Mouse (Mus musculus): ENCODE measurements around the gene Arhgef1.
A peak's percentile ranks its signal among the peaks of the same experiment; 100 is the strongest.

GRCm38 (mm10) chr7:24902630-24903443, at the start of gene Arhgef1:
- no peak for TF ChIP-seq GABPA (IDR thresholded peaks at IDR 0.05; ENCODE audit: insufficient replicate concordance, low read depth, low read length)
- TF ChIP-seq EP300 (IDR thresholded peaks at IDR 0.05; ENCODE audit: low read length), result no peak
- no peak for TF ChIP-seq CTCF (conservative IDR thresholded peaks at IDR 0.05 in 1 of 2, IDR thresholded peaks at IDR 0.05 in 1 of 2; ENCODE audit: low read depth in 2 of 2, low read length in 2 of 2)
- TF ChIP-seq POLR2A (IDR thresholded peaks at IDR 0.05; ENCODE audit: low read depth, low read length), result peak; percentile 47; the same call in 1 of the 2 replicates
- TF ChIP-seq E2F4 (IDR thresholded peaks at IDR 0.05; ENCODE audit: insufficient replicate concordance, low read depth, low read length), result no peak
- 0 out of 2 replicates have a peak, but pooled peaks have one; percentile 70 for TF ChIP-seq UBTF (IDR thresholded peaks at IDR 0.05; ENCODE audit: low read depth, low read length)
- TF ChIP-seq USF1 (IDR thresholded peaks at IDR 0.05; ENCODE audit: low read depth, low read length), result no peak
- TF ChIP-seq CHD2 (IDR thresholded peaks at IDR 0.05; ENCODE audit: low read length), result no peak
- TF ChIP-seq MAZ (IDR thresholded peaks at IDR 0.05; ENCODE audit: low read depth, low read length), result peak; percentile 61; the same call in 1 of the 2 replicates
- TF ChIP-seq BHLHE40 (IDR thresholded peaks at IDR 0.05; ENCODE audit: low read depth, low read length), result 0 out of 2 replicates have a peak, but pooled peaks have one; percentile 11
- TF ChIP-seq POLR2AphosphoS2 (IDR thresholded peaks at IDR 0.05; ENCODE audit: low read depth, low read length), result no peak; the same call in 1 of the 2 replicates
- peak; percentile 61; the same call in 1 of the 2 replicates for TF ChIP-seq ZMIZ1 (IDR thresholded peaks at IDR 0.05; ENCODE audit: low read depth, low read length)
- TF ChIP-seq NELFE (IDR thresholded peaks at IDR 0.05; ENCODE audit: low read depth, low read length), result 0 out of 2 replicates have a peak, but pooled peaks have one; percentile 38

Measured in CH12.LX (cell line).